Mouse (Mus musculus): Measurements from ENCODE around the gene Hoxc4.

The Hoxc4 gene

GRCm38 (mm10) chr15:103014166-103015008, 4.3 kb upstream of the Hoxc4 start:
- DNase-seq: no peak

DNA sequence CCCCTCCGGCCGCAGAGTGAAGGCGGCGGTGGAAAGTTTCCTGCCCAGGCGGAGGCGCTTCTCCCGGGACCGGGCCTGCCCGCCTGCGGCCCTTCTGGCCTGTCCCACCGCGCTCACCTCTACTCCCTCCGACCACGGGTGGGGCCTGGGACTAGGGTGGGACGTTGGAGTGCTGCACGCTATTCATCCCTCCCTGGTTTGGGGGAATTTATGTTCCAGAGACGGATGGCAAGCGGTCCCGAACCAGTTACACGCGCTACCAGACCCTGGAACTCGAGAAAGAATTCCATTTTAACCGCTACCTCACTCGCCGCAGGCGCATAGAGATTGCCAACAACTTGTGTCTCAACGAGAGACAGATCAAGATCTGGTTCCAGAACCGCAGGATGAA, 3.7 kb upstream of the Hoxc4 start:
- DNase-seq: no peak

DNA sequence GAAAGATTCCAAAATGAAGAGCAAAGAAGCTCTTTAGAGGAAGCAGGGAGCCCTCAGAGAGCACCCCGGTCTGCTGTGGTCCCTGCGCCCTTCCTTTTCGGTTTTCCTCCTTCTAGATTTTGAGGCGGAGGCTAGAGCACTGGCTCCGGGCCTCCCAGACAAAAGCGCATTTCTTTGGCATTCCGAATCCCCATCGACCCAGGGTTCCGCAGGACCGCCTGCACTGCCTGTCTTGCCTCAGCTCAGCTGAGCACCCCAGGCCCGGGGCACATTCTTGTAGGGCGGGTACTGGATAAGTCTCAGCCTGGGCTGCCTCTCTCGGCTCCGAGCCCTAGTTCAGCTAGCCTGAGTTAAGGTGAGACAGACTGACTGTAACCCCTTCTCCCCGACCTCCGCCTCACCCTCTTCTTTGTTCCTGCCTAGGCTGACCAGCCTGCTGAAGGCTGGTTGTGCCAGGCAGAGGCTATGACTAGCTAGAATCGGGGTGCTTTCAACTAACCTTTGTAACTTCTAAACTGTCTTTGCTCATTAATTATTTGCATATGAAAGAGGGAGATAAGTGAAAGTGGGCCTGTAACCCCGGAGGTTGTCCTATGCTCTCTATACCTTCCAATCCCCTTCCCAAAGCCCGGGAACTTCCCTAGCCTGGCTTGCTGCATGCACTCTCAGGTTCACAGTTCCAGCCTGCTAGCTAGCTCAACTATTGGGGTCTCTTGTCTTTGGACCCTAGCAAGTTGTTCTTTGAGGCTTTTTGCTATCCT, 3.1 kb upstream of the Hoxc4 start:
- DNase-seq: no peak

DNA sequence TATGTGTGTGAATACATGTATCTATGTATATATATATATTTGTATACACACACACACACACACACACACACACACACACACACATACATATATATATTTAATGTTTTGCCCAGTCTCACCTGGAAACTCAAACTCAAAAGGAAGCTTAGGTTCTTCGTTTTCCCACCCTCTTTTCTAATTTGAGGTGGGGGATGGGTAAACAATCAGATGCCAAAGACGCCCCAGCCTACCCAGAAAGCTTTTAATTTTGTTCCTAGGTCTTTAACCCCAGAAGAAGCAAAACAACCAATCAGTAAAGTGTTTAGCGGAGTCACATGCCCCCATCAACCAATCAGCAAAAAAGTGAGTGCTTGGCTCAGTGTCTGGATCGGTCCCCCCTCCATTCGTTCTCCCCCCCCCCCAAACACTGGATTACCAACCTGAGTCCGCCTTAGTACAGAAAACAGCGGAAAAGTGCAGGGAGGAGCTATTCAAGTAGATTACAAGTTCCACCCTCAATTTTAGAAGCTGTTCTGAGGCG, 2.2 kb downstream of the Hoxc4 start:
- DNase-seq: no peak

DNA sequence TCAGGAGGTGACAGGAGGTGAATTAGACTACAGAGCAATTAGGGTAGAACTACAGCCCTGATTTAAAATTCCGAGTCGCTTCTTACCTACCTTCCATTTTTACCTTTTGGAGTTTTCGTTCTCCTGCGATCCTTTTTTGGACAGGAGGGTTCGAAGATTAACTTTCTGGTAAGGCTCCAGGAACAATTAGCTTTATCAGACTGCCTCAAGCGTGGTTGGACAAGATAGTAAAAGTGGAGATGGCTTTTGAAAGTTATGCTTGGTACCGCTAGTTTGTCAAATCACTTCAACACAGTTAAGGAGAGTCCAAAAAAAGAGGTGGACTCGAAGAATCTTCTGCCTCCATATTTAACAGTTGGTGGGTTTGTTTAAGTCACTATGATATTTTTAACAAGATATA, 2.8 kb downstream of the Hoxc4 start:
- DNase-seq: no peak

GRCm38 (mm10) chr15:103024131-103024530, 5.4 kb downstream of the Hoxc4 start:
- DNase-seq: no peak

- no peak for DNase-seq
Measured at GRCm38 (mm10) chr15:103027266-103028235, 8.8 kb downstream of the Hoxc4 start.

- DNase-seq: no peak
Measured at GRCm38 (mm10) chr15:103028916-103029512, 10.3 kb downstream of the Hoxc4 start.

DNA sequence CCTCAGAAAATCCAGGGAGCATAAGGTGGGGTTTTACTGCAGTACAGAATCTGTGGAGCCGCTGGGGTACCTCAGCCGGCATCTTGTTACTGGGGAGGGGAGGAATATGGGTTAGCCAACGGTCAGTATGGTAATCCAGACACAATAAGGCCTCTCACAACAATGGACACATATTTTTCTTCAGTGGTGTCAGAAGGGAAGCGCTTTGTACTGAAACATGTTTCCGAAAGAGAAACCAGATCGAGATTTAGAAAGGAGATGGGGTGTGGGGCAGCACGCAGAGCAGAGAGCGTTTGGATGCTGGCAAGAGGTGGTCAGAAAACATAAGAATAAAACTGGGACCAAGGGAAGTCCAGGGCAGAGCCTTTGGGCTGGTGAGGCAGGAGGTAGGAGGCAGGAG, 11.4 kb downstream of the Hoxc4 start:
- no peak for DNase-seq

- no peak for DNase-seq
Measured at GRCm38 (mm10) chr15:103032167-103032566, 13.4 kb downstream of the Hoxc4 start.

GRCm38 (mm10) chr15:103032646-103033575, 14.2 kb downstream of the Hoxc4 start:
- DNase-seq: no peak

- DNase-seq: no peak
Measured at GRCm38 (mm10) chr15:103034043-103034806, 15.5 kb downstream of the Hoxc4 start.

DNA sequence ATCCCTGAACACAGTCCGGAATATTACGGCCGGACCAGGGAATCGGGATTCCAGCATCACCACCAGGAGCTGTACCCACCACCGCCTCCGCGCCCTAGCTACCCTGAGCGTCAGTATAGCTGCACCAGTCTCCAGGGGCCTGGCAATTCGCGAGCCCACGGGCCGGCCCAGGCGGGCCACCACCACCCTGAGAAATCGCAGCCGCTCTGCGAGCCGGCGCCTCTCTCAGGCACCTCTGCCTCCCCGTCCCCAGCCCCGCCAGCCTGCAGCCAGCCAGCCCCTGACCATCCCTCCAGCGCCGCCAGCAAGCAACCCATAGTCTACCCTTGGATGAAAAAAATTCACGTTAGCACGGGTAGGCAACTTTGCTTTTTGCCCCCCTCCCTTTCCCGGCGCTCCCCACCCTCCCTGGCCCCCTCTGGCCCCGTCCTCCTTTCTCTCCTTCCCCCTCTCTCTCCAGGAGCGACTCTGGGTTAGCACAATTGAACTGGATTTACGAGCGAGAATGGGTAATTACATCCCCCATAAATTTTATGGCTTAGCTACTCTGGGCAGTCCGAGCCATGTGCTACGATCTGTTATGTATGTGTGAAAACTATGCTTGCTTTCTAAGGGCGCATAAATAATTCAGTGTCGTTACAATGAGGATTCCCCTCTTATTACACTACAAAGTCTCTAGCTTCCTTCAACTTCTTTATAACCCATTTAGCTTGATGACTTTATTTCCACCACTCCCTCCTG, 16.2 kb downstream of the Hoxc4 start:
- DNase-seq: no peak

GRCm38 (mm10) chr15:103035548-103035881, 16.8 kb downstream of the Hoxc4 start:
- DNase-seq: no peak

- DNase-seq: no peak
Measured at GRCm38 (mm10) chr15:103037579-103037978, 18.8 kb downstream of the Hoxc4 start.

DNA sequence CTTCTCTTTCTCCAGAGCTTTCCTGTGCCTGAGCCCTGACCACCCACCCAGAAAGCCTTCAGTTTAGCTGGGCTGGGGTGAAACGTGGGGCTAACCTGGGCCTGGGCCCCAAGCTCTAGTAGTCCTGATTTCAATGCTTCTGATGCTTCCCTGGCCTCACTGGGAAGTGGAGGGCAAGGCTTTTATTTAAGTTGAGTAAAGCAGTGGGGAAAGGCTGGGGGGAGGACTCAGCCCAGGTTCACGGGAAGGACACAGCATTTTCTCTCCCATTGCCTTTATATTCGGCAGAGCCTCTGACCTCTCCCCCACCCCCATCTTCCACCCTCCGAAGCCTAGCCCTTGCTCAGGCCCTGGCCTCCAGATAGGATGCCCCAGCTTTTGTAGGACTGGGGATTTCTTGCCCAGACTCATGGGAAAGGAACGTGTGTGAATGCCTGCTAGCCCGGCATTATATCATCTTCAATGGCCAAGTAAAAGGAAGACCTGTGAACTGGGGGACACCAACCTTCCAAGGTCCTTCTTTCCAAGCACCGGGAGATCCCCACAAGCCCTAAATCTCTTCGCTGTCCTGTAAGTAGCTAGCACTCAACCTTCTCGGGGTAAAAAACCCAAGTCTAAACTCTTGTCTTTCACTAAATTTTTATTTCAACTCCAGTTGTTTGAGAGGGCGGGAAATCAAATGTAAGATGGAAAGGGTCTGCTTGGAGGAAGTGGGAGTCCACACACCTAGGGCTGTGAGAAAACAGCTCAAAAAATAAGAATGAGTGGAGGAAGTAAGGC, 20.2 kb downstream of the Hoxc4 start:
- no peak for DNase-seq

- no peak for DNase-seq
Measured at GRCm38 (mm10) chr15:103039609-103040008, 20.9 kb downstream of the Hoxc4 start.

- no peak for DNase-seq
Measured at GRCm38 (mm10) chr15:103040601-103041000, 21.9 kb downstream of the Hoxc4 start.

- no peak for DNase-seq
Measured at GRCm38 (mm10) chr15:103041613-103042012, 22.9 kb downstream of the Hoxc4 start.
